Mouse (Mus musculus) right cerebral cortex, adult 18-20 months (tissue): Measurements from ENCODE around the gene Slc39a8.

ENCODE experiments used
- DNase-seq: peaks from one replicate; pipeline ENCODE4 v3.0.0; 2022; ENCODE audit warnings: mixed read lengths

Slc39a8 gene

DNA sequence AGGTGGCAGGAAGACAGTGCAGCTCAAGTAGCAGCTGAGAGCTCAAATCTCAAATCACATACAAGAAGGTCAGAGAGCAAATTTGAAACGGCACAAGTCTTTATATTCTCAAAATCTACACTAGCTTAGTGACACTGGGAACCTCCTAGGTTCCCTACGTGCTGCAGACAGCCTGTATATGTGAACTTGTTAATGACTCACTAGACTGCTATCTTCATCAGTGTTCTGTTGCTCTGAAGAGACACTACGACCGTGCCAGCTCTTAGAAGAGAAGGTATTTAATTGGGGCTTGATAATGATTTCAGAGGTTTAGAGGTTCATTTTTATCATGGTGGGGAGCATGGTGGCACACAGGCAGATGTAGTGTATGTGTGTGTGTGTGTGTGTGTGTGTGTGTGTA, 94.2 kb downstream of the Slc39a8 start:
- DNase-seq = no peak

- no peak for DNase-seq
Measured at GRCm38 (mm10) chr3:135926729-135927128, 101.7 kb downstream of the Slc39a8 start.

GRCm38 (mm10) chr3:135928184-135928583, 103.1 kb downstream of the Slc39a8 start:
- no peak for DNase-seq

DNA sequence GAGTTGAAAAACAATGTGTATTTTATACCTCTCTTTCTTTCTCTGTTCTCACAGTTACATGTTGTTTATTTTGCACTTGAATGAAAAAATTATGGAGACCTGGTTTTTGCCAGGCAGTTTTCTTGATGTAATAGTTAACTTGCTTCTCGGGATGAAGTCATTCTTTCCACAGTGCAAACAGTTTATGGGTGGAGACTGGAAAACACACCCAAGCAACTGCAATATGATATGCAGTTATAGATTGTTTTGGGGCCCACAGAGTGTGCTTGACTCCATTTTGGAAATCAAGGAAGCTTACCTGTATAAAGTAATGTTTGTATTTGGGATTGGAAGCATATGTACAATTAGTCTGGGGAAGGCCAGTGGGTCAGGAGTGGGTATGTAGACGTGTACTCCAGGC, 112.4 kb downstream of the Slc39a8 start:
- no peak for DNase-seq
